Mouse (Mus musculus): ENCODE data around the gene Gpc6. TPM values are rescaled to one million over a fixed set of nuclear protein-coding genes. Genes with fewer than 3 reads are reported as not detected.

Gpc6 gene
- polyA plus RNA-seq, 1 experiment from 2014 or later, result 14.5 TPM

GRCm38 (mm10) chr14:117916577-117916976, 991.5 kb downstream of the Gpc6 start:
- no peak for ATAC-seq (ENCODE audit: insufficient number of reproducible peaks, insufficient read depth, low FRiP score, low read depth)
- Histone ChIP-seq H3K27me3 (ENCODE audit: control insufficient read depth, insufficient read depth, low read length) (peaks cover 5% of the 10 kb centered on the region; the same call in 1 of the 2 replicates), H3K36me3 (ENCODE audit: control insufficient read depth, insufficient read depth, low read length) (no peaks in the 10 kb centered on the region), H3K9me3 (ENCODE audit: control insufficient read depth, low read length) (no peaks in the 10 kb centered on the region), H3K4me1 (ENCODE audit: control insufficient read depth in 2 of 2, insufficient read depth in 2 of 2, low read length in 2 of 2) (no peaks in the 10 kb centered on the region), H3K27ac (replicated peaks in 1 of 2; ENCODE audit: control insufficient read depth in 1 of 2, insufficient read depth in 1 of 2, low read depth in 2 of 2, low read length in 2 of 2) (no peak overlapping the region), H3K9ac (ENCODE audit: low read length) (no peak overlapping the region), H3K4me2 (ENCODE audit: low read length) (no peak overlapping the region), H3K4me3 (ENCODE audit: control insufficient read depth in 1 of 2, insufficient read depth in 1 of 2, low read depth in 1 of 2, low read length in 2 of 2) (no peak overlapping the region)
- 84% methylated on average over 8 of the region's 8 CpGs for WGBS

DNA sequence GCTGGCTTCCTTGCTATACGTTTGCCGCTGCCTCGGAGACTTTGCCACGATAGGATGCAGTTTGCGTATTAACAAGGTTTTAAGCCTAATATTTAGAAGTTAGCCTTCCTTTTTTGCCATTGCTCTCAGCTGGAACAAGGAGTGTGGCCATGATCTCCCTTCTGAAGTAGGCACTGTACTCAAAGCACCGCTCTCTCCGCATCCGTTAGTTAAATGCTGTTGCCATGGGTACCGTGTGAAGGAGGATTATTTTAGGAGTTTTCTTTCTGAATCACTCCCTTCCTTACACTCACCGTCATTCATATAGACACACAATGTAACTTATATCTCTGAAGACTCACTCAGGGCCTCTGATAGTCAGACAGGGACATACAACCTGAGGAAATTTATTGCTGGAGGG, 993.6 kb downstream of the Gpc6 start:
- no peaks in the 10 kb centered on the region for H3K4me1 ChIP-seq (ENCODE audit: control insufficient read depth in 2 of 2, insufficient read depth in 2 of 2, low read length in 2 of 2)
- H3K27me3 ChIP-seq (ENCODE audit: control insufficient read depth, insufficient read depth, low read length), result no peaks in the 10 kb centered on the region; the same call in 1 of the 2 replicates
- H3K36me3 ChIP-seq (ENCODE audit: control insufficient read depth, insufficient read depth, low read length), result no peaks in the 10 kb centered on the region
- 91% methylated on average over 10 of the region's 10 CpGs for WGBS
- no peaks in the 10 kb centered on the region for H3K9me3 ChIP-seq (ENCODE audit: control insufficient read depth, low read length)
- H3K9ac ChIP-seq (ENCODE audit: low read length), result no peak overlapping the region
- H3K4me2 ChIP-seq (ENCODE audit: low read length), result no peak overlapping the region
- H3K27ac ChIP-seq (replicated peaks in 1 of 2; ENCODE audit: control insufficient read depth in 1 of 2, insufficient read depth in 1 of 2, low read depth in 2 of 2, low read length in 2 of 2), result no peak overlapping the region
- H3K4me3 ChIP-seq (ENCODE audit: control insufficient read depth in 1 of 2, insufficient read depth in 1 of 2, low read depth in 1 of 2, low read length in 2 of 2), result no peak overlapping the region
- ATAC-seq (ENCODE audit: insufficient number of reproducible peaks, insufficient read depth, low FRiP score, low read depth), result no peak

GRCm38 (mm10) chr14:117919612-117920011, 994.5 kb downstream of the Gpc6 start:
- Histone ChIP-seq H3K27ac (replicated peaks in 1 of 2; ENCODE audit: control insufficient read depth in 1 of 2, insufficient read depth in 1 of 2, low read depth in 2 of 2, low read length in 2 of 2) (no peak overlapping the region), H3K4me2 (ENCODE audit: low read length) (no peak overlapping the region), H3K4me1 (ENCODE audit: control insufficient read depth in 2 of 2, insufficient read depth in 2 of 2, low read length in 2 of 2) (no peaks in the 10 kb centered on the region), H3K27me3 (ENCODE audit: control insufficient read depth, insufficient read depth, low read length) (no peaks in the 10 kb centered on the region; the same call in 1 of the 2 replicates), H3K4me3 (ENCODE audit: control insufficient read depth in 1 of 2, insufficient read depth in 1 of 2, low read depth in 1 of 2, low read length in 2 of 2) (no peak overlapping the region), H3K36me3 (ENCODE audit: control insufficient read depth, insufficient read depth, low read length) (no peaks in the 10 kb centered on the region), H3K9me3 (ENCODE audit: control insufficient read depth, low read length) (no peaks in the 10 kb centered on the region), H3K9ac (ENCODE audit: low read length) (no peak overlapping the region)
- WGBS, result 88% methylated on average over 5 of the region's 5 CpGs
- ATAC-seq (ENCODE audit: insufficient number of reproducible peaks, insufficient read depth, low FRiP score, low read depth), result no peak

DNA sequence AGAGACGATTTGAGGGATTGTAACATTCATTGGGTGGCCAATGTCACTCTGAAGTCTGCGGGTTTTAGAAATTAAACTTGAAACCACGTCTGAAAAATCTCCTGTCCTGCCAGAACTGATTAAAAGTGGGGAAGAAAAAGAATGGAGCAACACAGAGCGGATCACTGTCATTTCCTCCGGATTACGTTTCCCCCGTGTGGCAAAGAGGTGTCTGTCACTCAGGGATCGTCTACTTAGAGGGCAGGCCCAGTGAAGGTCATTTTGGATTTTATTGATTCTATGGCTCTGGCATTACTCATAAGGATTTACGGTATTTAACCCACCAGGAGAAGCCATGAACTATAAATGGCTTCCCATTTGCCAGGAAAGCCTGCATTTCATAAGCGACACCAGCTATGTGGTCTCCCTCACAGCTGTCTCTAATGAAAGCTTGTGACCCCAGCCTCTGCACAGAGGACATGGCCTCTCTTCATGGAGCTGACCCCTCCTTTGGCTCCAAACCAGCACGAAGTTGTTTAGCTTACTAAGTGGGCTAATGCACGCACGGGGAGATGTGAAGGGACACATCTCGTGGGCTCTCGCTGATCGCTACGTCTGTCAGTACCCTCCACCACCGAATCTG, 996.4 kb downstream of the Gpc6 start:
- no peak overlapping the region for H3K27ac ChIP-seq (replicated peaks in 1 of 2; ENCODE audit: control insufficient read depth in 1 of 2, insufficient read depth in 1 of 2, low read depth in 2 of 2, low read length in 2 of 2)
- ATAC-seq (ENCODE audit: insufficient number of reproducible peaks, insufficient read depth, low FRiP score, low read depth), result no peak
- H3K36me3 ChIP-seq (ENCODE audit: control insufficient read depth, insufficient read depth, low read length), result no peaks in the 10 kb centered on the region
- 78% methylated on average over 18 of the region's 18 CpGs for WGBS
- no peak overlapping the region for H3K9ac ChIP-seq (ENCODE audit: low read length)
- no peak overlapping the region for H3K4me2 ChIP-seq (ENCODE audit: low read length)
- H3K4me1 ChIP-seq (ENCODE audit: control insufficient read depth in 2 of 2, insufficient read depth in 2 of 2, low read length in 2 of 2), result no peaks in the 10 kb centered on the region
- no peaks in the 10 kb centered on the region for H3K9me3 ChIP-seq (ENCODE audit: control insufficient read depth, low read length)
- no peak overlapping the region for H3K4me3 ChIP-seq (ENCODE audit: control insufficient read depth in 1 of 2, insufficient read depth in 1 of 2, low read depth in 1 of 2, low read length in 2 of 2)
- H3K27me3 ChIP-seq (ENCODE audit: control insufficient read depth, insufficient read depth, low read length), result peaks cover 12% of the 10 kb centered on the region

DNA sequence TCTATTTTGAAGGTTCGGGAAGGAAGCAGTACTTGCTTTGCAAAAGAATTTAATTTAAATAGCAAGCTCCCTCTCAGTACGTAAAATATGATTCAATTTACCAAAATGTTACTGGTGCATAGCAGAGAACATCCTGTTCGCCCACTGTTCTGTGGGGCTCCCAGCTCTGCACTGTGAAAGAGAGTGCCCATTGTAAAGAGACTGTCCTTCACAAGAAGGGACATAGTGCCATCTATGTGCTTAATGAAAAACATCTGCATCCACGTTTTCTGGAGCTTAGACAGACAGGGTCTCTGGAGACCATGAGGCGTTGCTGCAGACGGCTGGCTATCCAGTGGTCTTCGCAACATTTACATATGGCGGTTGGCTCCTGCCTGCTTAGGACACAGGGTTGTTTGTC, 998.6 kb downstream of the Gpc6 start:
- peaks cover 25% of the 10 kb centered on the region for H3K27me3 ChIP-seq (ENCODE audit: control insufficient read depth, insufficient read depth, low read length)
- 80% methylated on average over 8 of the region's 8 CpGs for WGBS
- no peaks in the 10 kb centered on the region for H3K9me3 ChIP-seq (ENCODE audit: control insufficient read depth, low read length)
- no peaks in the 10 kb centered on the region for H3K4me1 ChIP-seq (ENCODE audit: control insufficient read depth in 2 of 2, insufficient read depth in 2 of 2, low read length in 2 of 2)
- no peak for ATAC-seq (ENCODE audit: insufficient number of reproducible peaks, insufficient read depth, low FRiP score, low read depth)
- H3K9ac ChIP-seq (ENCODE audit: low read length), result no peak overlapping the region
- no peak overlapping the region for H3K4me3 ChIP-seq (ENCODE audit: control insufficient read depth in 1 of 2, insufficient read depth in 1 of 2, low read depth in 1 of 2, low read length in 2 of 2)
- no peak overlapping the region for H3K27ac ChIP-seq (replicated peaks in 1 of 2; ENCODE audit: control insufficient read depth in 1 of 2, insufficient read depth in 1 of 2, low read depth in 2 of 2, low read length in 2 of 2)
- no peak overlapping the region for H3K4me2 ChIP-seq (ENCODE audit: low read length)
- H3K36me3 ChIP-seq (ENCODE audit: control insufficient read depth, insufficient read depth, low read length), result no peaks in the 10 kb centered on the region

GRCm38 (mm10) chr14:117930105-117930847, 1005.2 kb downstream of the Gpc6 start:
- peaks cover 40% of the 10 kb centered on the region for H3K27me3 ChIP-seq (ENCODE audit: control insufficient read depth, insufficient read depth, low read length)
- no peak for ATAC-seq (ENCODE audit: insufficient number of reproducible peaks, insufficient read depth, low FRiP score, low read depth)
- WGBS, result 37% methylated on average over 13 of the region's 13 CpGs

GRCm38 (mm10) chr14:117930848-117931816, 1006.0 kb downstream of the Gpc6 start:
- Histone ChIP-seq H3K4me2 (ENCODE audit: low read length) (no peak overlapping the region), H3K4me1 (ENCODE audit: control insufficient read depth in 2 of 2, insufficient read depth in 2 of 2, low read length in 2 of 2) (no peaks in the 10 kb centered on the region; a peak in 1 of 4 replicates), H3K27me3 (ENCODE audit: control insufficient read depth, insufficient read depth, low read length) (peaks cover 40% of the 10 kb centered on the region), H3K4me3 (ENCODE audit: control insufficient read depth in 1 of 2, insufficient read depth in 1 of 2, low read depth in 1 of 2, low read length in 2 of 2) (no peak overlapping the region), H3K9ac (ENCODE audit: low read length) (no peak overlapping the region), H3K27ac (replicated peaks in 1 of 2; ENCODE audit: control insufficient read depth in 1 of 2, insufficient read depth in 1 of 2, low read depth in 2 of 2, low read length in 2 of 2) (no peak overlapping the region), H3K36me3 (ENCODE audit: control insufficient read depth, insufficient read depth, low read length) (no peaks in the 10 kb centered on the region), H3K9me3 (ENCODE audit: control insufficient read depth, low read length) (no peaks in the 10 kb centered on the region)
- peak; percentile 21; the same call in 1 of the 2 replicates for ATAC-seq (ENCODE audit: insufficient number of reproducible peaks, insufficient read depth, low FRiP score, low read depth)
- WGBS, result 78% methylated on average over 16 of the region's 16 CpGs

More at GRCm38 (mm10) chr14:117930105-117930847, 1005.2 kb downstream of the Gpc6 start:
- Histone ChIP-seq H3K4me2 (ENCODE audit: low read length) (no peak overlapping the region), H3K4me1 (ENCODE audit: control insufficient read depth in 2 of 2, insufficient read depth in 2 of 2, low read length in 2 of 2) (no peaks in the 10 kb centered on the region; a peak in 1 of 4 replicates), H3K27ac (replicated peaks in 1 of 2; ENCODE audit: control insufficient read depth in 1 of 2, insufficient read depth in 1 of 2, low read depth in 2 of 2, low read length in 2 of 2) (no peak overlapping the region), H3K9me3 (ENCODE audit: control insufficient read depth, low read length) (no peaks in the 10 kb centered on the region), H3K4me3 (ENCODE audit: control insufficient read depth in 1 of 2, insufficient read depth in 1 of 2, low read depth in 1 of 2, low read length in 2 of 2) (no peak overlapping the region), H3K9ac (ENCODE audit: low read length) (no peak overlapping the region), H3K36me3 (ENCODE audit: control insufficient read depth, insufficient read depth, low read length) (no peaks in the 10 kb centered on the region)

Data from heart, embryonic 14.5 days (tissue).